ENCODE assay signal across 19 mouse cellular contexts in the genomic region with DNA sequence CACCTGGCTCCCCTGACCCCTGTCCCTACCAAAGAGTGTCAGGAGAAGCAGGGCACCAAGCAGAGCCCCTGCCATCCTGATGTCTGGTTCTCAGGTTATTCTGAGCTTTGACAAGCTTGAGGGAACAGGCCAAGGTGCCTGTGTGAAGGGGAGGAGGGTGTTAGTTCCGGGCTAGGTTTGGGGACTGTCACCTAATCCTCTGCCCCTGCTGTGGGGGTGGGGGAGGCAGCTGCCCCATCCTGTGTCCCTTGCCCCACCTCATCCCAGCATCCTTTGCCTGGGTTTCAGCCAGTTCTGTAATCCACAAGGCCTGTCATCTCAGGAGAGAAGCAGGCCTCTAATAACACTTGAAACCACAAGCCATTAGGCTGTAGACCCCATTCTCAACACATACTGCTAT. TPM values are rescaled to one million over a fixed set of nuclear protein-coding genes. Genes with fewer than 3 reads are reported as not detected.
"Had no signal": no experiment of that assay in that cellular context is flagged by ENCODE, and none has a peak within 500 bp of the region (broad histone marks: within the 10 kb centered on the region; RNA-seq: fewer than 3 reads in every experiment).

A gene (minus strand): TSS at position 116 of the 400 bp plus-strand sequence.

- ATAC-seq: liver, postnatal 0 days; midbrain, embryonic 16.5 days had no signal

- H3K9ac ChIP-seq: limb, embryonic 12.5 days; liver, embryonic 13.5 days; liver, postnatal 0 days; lung, embryonic 15.5 days; midbrain, embryonic 12.5 days; neural tube, embryonic 15.5 days had no signal

- H3K27ac ChIP-seq: layer of hippocampus, adult 2 months; limb, embryonic 12.5 days; liver, embryonic 13.5 days; lung, embryonic 15.5 days; macrophage; midbrain, embryonic 12.5 days; neural tube, embryonic 15.5 days had no signal

- H3K9me3 ChIP-seq: limb, embryonic 12.5 days; liver, embryonic 13.5 days; lung, embryonic 15.5 days; megakaryocyte, embryonic 14.5 days; midbrain, embryonic 12.5 days; neural tube, embryonic 15.5 days had no signal

- H3K27me3 ChIP-seq: megakaryocyte, embryonic 14.5 days had no signal

- H3K4me2 ChIP-seq: limb, embryonic 12.5 days; liver, embryonic 13.5 days; lung, embryonic 15.5 days; midbrain, embryonic 12.5 days; neural tube, embryonic 15.5 days had no signal

- H3K4me3 ChIP-seq: layer of hippocampus, adult 2 months; limb, embryonic 12.5 days; liver, embryonic 13.5 days; lung, embryonic 15.5 days; megakaryocyte, embryonic 14.5 days; midbrain, embryonic 12.5 days; neural tube, embryonic 15.5 days had no signal

- DNase-seq: kidney, adult 2 months; kidney, postnatal 25 days; liver; liver, embryonic 13.5 days; liver, postnatal 0 days; lung, postnatal 14 days; spleen, adult 18-20 months; thymus, postnatal 36 days had no signal

- H3K36me3 ChIP-seq: limb, embryonic 12.5 days; liver, embryonic 13.5 days; lung, embryonic 15.5 days; midbrain, embryonic 12.5 days; neural tube, embryonic 15.5 days had no signal

RNA-seq across cellular contexts. Expression of the gene that starts here (rescaled TPM):
- total RNA-seq: layer of hippocampus, adult 2 months; left cerebral cortex, postnatal 36 days had no signal
- polyA plus RNA-seq: limb, embryonic 12.5 days; liver, embryonic 13.5 days; lung, embryonic 15.5 days; macrophage; midbrain, embryonic 16.5 days; neural tube, embryonic 11.5 days; stomach, embryonic 14.5 days had no signal
